Mouse (Mus musculus): ENCODE measurements around the gene Pef1.

Gene Pef1

GRCm38 (mm10) chr4:130139214-130139492 is 36.8 kb downstream of the Pef1 start, which contains the start of gene Hcrtr1:
Gene Hcrtr1 (minus strand): TSS chr4:130139359.
- DNase-seq (ENCODE audit: low spot score): no peak

GRCm38 (mm10) chr4:130140992-130141402 is 38.6 kb downstream of the Pef1 start:
- no peak for DNase-seq (ENCODE audit: low spot score)

GRCm38 (mm10) chr4:130141786-130142185 is 39.4 kb downstream of the Pef1 start:
- no peak for DNase-seq (ENCODE audit: low spot score)

- DNase-seq (ENCODE audit: low spot score): no peak
These were observed 46.0 kb downstream of the Pef1 start for GRCm38 (mm10) chr4:130148405-130148804.

- no peak for DNase-seq (ENCODE audit: low spot score)
These were observed 51.9 kb downstream of the Pef1 start for GRCm38 (mm10) chr4:130154250-130154649.

- DNase-seq (ENCODE audit: low spot score): no peak
These were observed 54.5 kb downstream of the Pef1 start for GRCm38 (mm10) chr4:130156812-130157371.

- no peak for DNase-seq (ENCODE audit: low spot score)
These were observed 59.0 kb downstream of the Pef1 start for GRCm38 (mm10) chr4:130161349-130161748.

GRCm38 (mm10) chr4:130163391-130163861 is 61.1 kb downstream of the Pef1 start:
- DNase-seq (ENCODE audit: low spot score): peak; percentile 57

GRCm38 (mm10) chr4:130164121-130164520 is 61.8 kb downstream of the Pef1 start:
- no peak for DNase-seq (ENCODE audit: low spot score)

GRCm38 (mm10) chr4:130166061-130166460 is 63.7 kb downstream of the Pef1 start:
- DNase-seq (ENCODE audit: low spot score): no peak

GRCm38 (mm10) chr4:130166592-130166991 is 64.2 kb downstream of the Pef1 start:
- no peak for DNase-seq (ENCODE audit: low spot score)

- no peak for DNase-seq (ENCODE audit: low spot score)
These were observed 65.0 kb downstream of the Pef1 start for GRCm38 (mm10) chr4:130167321-130167720.

GRCm38 (mm10) chr4:130167814-130168213 is 65.5 kb downstream of the Pef1 start:
- no peak for DNase-seq (ENCODE audit: low spot score)

GRCm38 (mm10) chr4:130168280-130169183 is 66.2 kb downstream of the Pef1 start:
- peak; percentile 89 for DNase-seq (ENCODE audit: low spot score)

- no peak for DNase-seq (ENCODE audit: low spot score)
These were observed 67.1 kb downstream of the Pef1 start for GRCm38 (mm10) chr4:130169411-130169971.

- no peak for DNase-seq (ENCODE audit: low spot score)
These were observed 68.0 kb downstream of the Pef1 start for GRCm38 (mm10) chr4:130170362-130170761.

GRCm38 (mm10) chr4:130171951-130172765 is 69.8 kb downstream of the Pef1 start:
- peak; percentile 75 for DNase-seq (ENCODE audit: low spot score)

- DNase-seq (ENCODE audit: low spot score): no peak
These were observed 70.9 kb downstream of the Pef1 start for GRCm38 (mm10) chr4:130173060-130173822.

GRCm38 (mm10) chr4:130173911-130174311 is 71.6 kb downstream of the Pef1 start:
- DNase-seq (ENCODE audit: low spot score): no peak

- peak; percentile 68 for DNase-seq (ENCODE audit: low spot score)
These were observed 72.1 kb downstream of the Pef1 start for GRCm38 (mm10) chr4:130174335-130175031.
